Mouse (Mus musculus) forebrain, embryonic 16.5 days (tissue): Measurements from ENCODE around the gene H2afj. TPM values are rescaled to one million over a fixed set of nuclear protein-coding genes. Genes with fewer than 3 reads are reported as not detected.

ENCODE experiments used
- ATAC-seq: fragments of 200-750 bp; cut with Nextera tagmentation; 2 replicates; pipeline ENCODE4 v1.8.0; 2017; ENCODE audit warnings: mild to moderate bottlenecking, moderate library complexity
- H3K27ac ChIP-seq: fragments of 300-500 bp; sonication (generic); 2 replicates; pipeline ENCODE4 v1.5.1; 2014; ENCODE audit warnings: low read length, control low read depth
- H3K27me3 ChIP-seq: fragments of 300-500 bp; sonication (generic); replicated peaks from 2 replicates; pipeline ENCODE4 v1.6.1; 2014; ENCODE audit warnings: low read length; ENCODE audit not compliant: control insufficient read depth, insufficient read depth
- H3K36me3 ChIP-seq: fragments of 300-500 bp; sonication (generic); 2 replicates; pipeline ENCODE4 v1.6.1; 2014; ENCODE audit not compliant: control insufficient read depth, insufficient read depth
- H3K4me1 ChIP-seq: fragments of 300-500 bp; sonication (generic); replicated peaks from 2 replicates; pipeline ENCODE4 v1.6.1; 2014; ENCODE audit warnings: low read length; ENCODE audit not compliant: control insufficient read depth, insufficient read depth
- H3K4me2 ChIP-seq: fragments of 300-500 bp; sonication (generic); 2 replicates; pipeline ENCODE4 v1.6.1; 2014; ENCODE audit warnings: mild to moderate bottlenecking, low read length, control low read depth
- H3K4me3 ChIP-seq: fragments of 300-500 bp; sonication (generic); replicated peaks from 2 replicates; pipeline ENCODE4 v1.5.1; 2014; ENCODE audit warnings: mild to moderate bottlenecking, low read length, control low read depth
- H3K9ac ChIP-seq: fragments of 300-500 bp; sonication (generic); replicated peaks from 2 replicates; pipeline ENCODE4 v1.6.1; 2014; ENCODE audit warnings: low read depth, low read length, control low read depth
- H3K9me3 ChIP-seq: fragments of 300-500 bp; sonication (generic); 2 replicates; pipeline ENCODE4 v1.6.1; 2016; ENCODE audit warnings: low read length; ENCODE audit not compliant: control insufficient read depth
- WGBS: fragments of 180-500 bp; shearing (Covaris S2); extraction: QIAGEN DNeasy Blood & Tissue Kit; methylation state at CpG from one replicate; pipeline ENCODE4 v1.1.7; 2014; 5-methylcytosine and 5-hydroxymethylcytosine counted together
- polyA plus RNA-seq: library from polyadenylated mRNA; unstranded; fragments of >200 nt; fragmentation: Nextera tagmentation; extraction: Ambion mirVana; gene quantifications from 2 replicates; pipeline ENCODE4 v1.2.1, GENCODE M21; 2015

Gene H2afj
- 107 and 113 TPM in 2 replicates for polyA plus RNA-seq

- Histone ChIP-seq H3K36me3 (peaks cover 8% of the 10 kb centered on the region; the same call in 1 of the 2 replicates), H3K27me3 (no peaks in the 10 kb centered on the region), H3K4me3 (peak within 1 kb of the TSS; percentile 64), H3K9ac (peak within 1 kb of the TSS; percentile 74), H3K4me1 (peaks cover 30% of the 10 kb centered on the region), H3K9me3 (no peaks in the 10 kb centered on the region), H3K4me2 (peak within 1 kb of the TSS; percentile 98), H3K27ac (peak within 1 kb of the TSS; percentile 66)
- ATAC-seq = peak; percentile 89
- under 1% methylated on average over 34 of the region's 34 CpGs for WGBS
These were observed at the start of gene H2afj for GRCm38 (mm10) chr6:136808014-136808417. Gene H2afj (plus strand): TSS chr6:136808244.

GRCm38 (mm10) chr6:136763912-136764311, 44.1 kb upstream of the H2afj start:
- no peaks in the 10 kb centered on the region for H3K36me3 ChIP-seq
- no peak overlapping the region for H3K4me2 ChIP-seq
- H3K27ac ChIP-seq = no peak overlapping the region
- no peak overlapping the region for H3K4me3 ChIP-seq
- no peak for ATAC-seq
- WGBS = 71% methylated on average over 1 of the region's 1 CpGs
- H3K9me3 ChIP-seq = no peaks in the 10 kb centered on the region
- no peaks in the 10 kb centered on the region for H3K27me3 ChIP-seq
- no peaks in the 10 kb centered on the region for H3K4me1 ChIP-seq
- no peak overlapping the region for H3K9ac ChIP-seq

GRCm38 (mm10) chr6:136769143-136769542, 38.9 kb upstream of the H2afj start:
- Histone ChIP-seq H3K36me3 (no peaks in the 10 kb centered on the region), H3K27ac (no peak overlapping the region), H3K9me3 (no peaks in the 10 kb centered on the region), H3K4me3 (no peak overlapping the region), H3K9ac (no peak overlapping the region), H3K4me1 (no peaks in the 10 kb centered on the region), H3K27me3 (no peaks in the 10 kb centered on the region), H3K4me2 (no peak overlapping the region)
- no peak for ATAC-seq
- 90% methylated on average over 8 of the region's 8 CpGs for WGBS

- WGBS = 89% methylated on average over 7 of the region's 7 CpGs
- no peak for ATAC-seq
- Histone ChIP-seq H3K9ac (no peak overlapping the region), H3K4me1 (no peaks in the 10 kb centered on the region), H3K4me3 (no peak overlapping the region), H3K36me3 (no peaks in the 10 kb centered on the region), H3K9me3 (no peaks in the 10 kb centered on the region), H3K27me3 (no peaks in the 10 kb centered on the region), H3K4me2 (no peak overlapping the region), H3K27ac (no peak overlapping the region)
These were observed 38.2 kb upstream of the H2afj start for GRCm38 (mm10) chr6:136769859-136770258.

- WGBS = 93% methylated on average over 1 of the region's 1 CpGs
These were observed 31.7 kb upstream of the H2afj start for GRCm38 (mm10) chr6:136776392-136776791.

GRCm38 (mm10) chr6:136781377-136781986, 26.6 kb upstream of the H2afj start, which contains the start of gene Gucy2c:
Gene Gucy2c (minus strand): TSS chr6:136781765.
- ATAC-seq = no peak
- no peak within 1 kb of the TSS for H3K27ac ChIP-seq
- H3K27me3 ChIP-seq = no peaks in the 10 kb centered on the region
- H3K9ac ChIP-seq = no peak within 1 kb of the TSS
- H3K9me3 ChIP-seq = no peaks in the 10 kb centered on the region
- no peak within 1 kb of the TSS for H3K4me2 ChIP-seq
- 79% methylated on average over 20 of the region's 20 CpGs for WGBS
- H3K36me3 ChIP-seq = no peaks in the 10 kb centered on the region
- H3K4me3 ChIP-seq = no peak within 1 kb of the TSS
- H3K4me1 ChIP-seq = no peaks in the 10 kb centered on the region

More at GRCm38 (mm10) chr6:136776392-136776791, 31.7 kb upstream of the H2afj start:
- ATAC-seq = no peak
- H3K4me1 ChIP-seq = no peaks in the 10 kb centered on the region
- no peaks in the 10 kb centered on the region for H3K9me3 ChIP-seq
- no peak overlapping the region for H3K4me2 ChIP-seq
- no peak overlapping the region for H3K9ac ChIP-seq
- H3K36me3 ChIP-seq = no peaks in the 10 kb centered on the region
- H3K4me3 ChIP-seq = no peak overlapping the region
- no peak overlapping the region for H3K27ac ChIP-seq
- H3K27me3 ChIP-seq = no peaks in the 10 kb centered on the region

GRCm38 (mm10) chr6:136782146-136782545, 25.9 kb upstream of the H2afj start:
- H3K36me3 ChIP-seq = no peaks in the 10 kb centered on the region
- no peaks in the 10 kb centered on the region for H3K9me3 ChIP-seq
- H3K27ac ChIP-seq = no peak overlapping the region
- H3K4me2 ChIP-seq = no peak overlapping the region
- ATAC-seq = no peak
- H3K9ac ChIP-seq = no peak overlapping the region
- H3K4me1 ChIP-seq = no peaks in the 10 kb centered on the region
- no peaks in the 10 kb centered on the region for H3K27me3 ChIP-seq
- H3K4me3 ChIP-seq = no peak overlapping the region
- 85% methylated on average over 12 of the region's 12 CpGs for WGBS

GRCm38 (mm10) chr6:136782761-136783160, 25.3 kb upstream of the H2afj start:
- 73% methylated on average over 9 of the region's 9 CpGs for WGBS
- no peaks in the 10 kb centered on the region for H3K36me3 ChIP-seq

GRCm38 (mm10) chr6:136789391-136789971, 18.6 kb upstream of the H2afj start:
- no peak overlapping the region for H3K9ac ChIP-seq
- H3K27ac ChIP-seq = no peak overlapping the region
- no peaks in the 10 kb centered on the region for H3K9me3 ChIP-seq
- no peak overlapping the region for H3K4me3 ChIP-seq
- H3K36me3 ChIP-seq = no peaks in the 10 kb centered on the region
- 0 out of 2 replicates have a peak, but pooled peaks cover 2% of the 10 kb centered on the region for H3K27me3 ChIP-seq
- 80% methylated on average over 5 of the region's 5 CpGs for WGBS
- peaks cover 10% of the 10 kb centered on the region for H3K4me1 ChIP-seq
- H3K4me2 ChIP-seq = no peak overlapping the region
- ATAC-seq = no peak

More at GRCm38 (mm10) chr6:136782761-136783160, 25.3 kb upstream of the H2afj start:
- Histone ChIP-seq H3K4me2 (no peak overlapping the region), H3K4me3 (no peak overlapping the region), H3K4me1 (no peaks in the 10 kb centered on the region), H3K9me3 (no peaks in the 10 kb centered on the region), H3K27ac (no peak overlapping the region), H3K9ac (no peak overlapping the region), H3K27me3 (no peaks in the 10 kb centered on the region)
- no peak for ATAC-seq
